Mouse (Mus musculus) embryonic facial prominence, embryonic 12.5 days (tissue): ENCODE measurements around the gene Pdcd7. TPM values are rescaled to one million over a fixed set of nuclear protein-coding genes. Genes with fewer than 3 reads are reported as not detected.

Experiments
- ATAC-seq: fragments of 200-750 bp; cut with Nextera tagmentation; 2 replicates; pipeline ENCODE4 v1.8.0; 2017; ENCODE audit not compliant: insufficient number of reproducible peaks, insufficient read depth, low FRiP score, low TSS enrichment
- H3K27ac ChIP-seq: fragments of 300-500 bp; sonication (generic); 2 replicates; pipeline ENCODE4 v1.5.1; 2016; ENCODE audit warnings: mild to moderate bottlenecking
- H3K27me3 ChIP-seq: fragments of 300-500 bp; sonication (generic); 2 replicates; pipeline ENCODE4 v1.6.1; 2016; ENCODE audit warnings: mild to moderate bottlenecking, moderate library complexity
- H3K36me3 ChIP-seq: fragments of 300-500 bp; sonication (generic); 2 replicates; pipeline ENCODE4 v1.6.1; 2016; ENCODE audit warnings: mild to moderate bottlenecking
- H3K4me1 ChIP-seq: fragments of 300-500 bp; sonication (generic); 2 replicates; pipeline ENCODE4 v1.6.1; 2016
- H3K4me2 ChIP-seq: fragments of 300-500 bp; sonication (generic); replicated peaks from 2 replicates; pipeline ENCODE4 v1.6.1; 2016; ENCODE audit warnings: mild to moderate bottlenecking, moderate library complexity
- H3K4me3 ChIP-seq: fragments of 300-500 bp; sonication (generic); 2 replicates; pipeline ENCODE4 v1.5.1; 2016; ENCODE audit warnings: mild to moderate bottlenecking
- H3K9ac ChIP-seq: fragments of 300-500 bp; sonication (generic); 2 replicates; pipeline ENCODE4 v1.6.1; 2016; ENCODE audit warnings: mild to moderate bottlenecking, moderate library complexity
- H3K9me3 ChIP-seq: fragments of 300-500 bp; sonication (generic); 2 replicates; pipeline ENCODE4 v1.6.1; 2016; ENCODE audit warnings: mild to moderate bottlenecking, moderate library complexity
- WGBS: fragments of 180-500 bp; shearing (Covaris S2); methylation state at CpG from one replicate; pipeline ENCODE4 v1.1.7; 2016; 5-methylcytosine and 5-hydroxymethylcytosine counted together
- polyA plus RNA-seq: library from polyadenylated mRNA; unstranded; fragments of >200 nt; fragmentation: Nextera tagmentation; extraction: Ambion mirVana; gene quantifications from 2 replicates; pipeline ENCODE4 v1.2.1, GENCODE M21; 2016

Pdcd7 gene
- polyA plus RNA-seq, 1 experiment from 2014 or later: 17.1 TPM

DNA sequence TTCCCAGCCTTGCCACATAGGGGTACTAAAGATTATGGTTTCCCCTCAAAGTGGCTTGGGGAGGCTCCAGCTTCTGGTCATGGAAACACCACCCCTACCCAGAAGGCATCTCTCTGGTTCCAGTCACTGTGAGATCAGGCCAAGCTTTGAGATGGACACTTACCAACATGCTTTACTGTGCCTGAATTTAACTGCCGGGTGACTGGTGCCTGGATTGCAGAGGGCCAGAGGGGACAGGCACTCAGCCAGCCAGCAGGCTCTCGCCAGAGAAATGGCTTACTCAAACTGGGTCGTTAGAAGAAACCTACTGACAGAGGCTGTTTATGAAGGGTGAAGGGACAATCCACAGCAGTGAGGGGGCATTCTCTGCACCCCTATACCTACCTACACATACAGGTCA lies 38.4 kb downstream of the Pdcd7 start:
- H3K9me3 ChIP-seq: no peaks in the 10 kb centered on the region
- 55% methylated on average over 3 of the region's 3 CpGs for WGBS
- H3K9ac ChIP-seq: no peak overlapping the region
- H3K27ac ChIP-seq: no peak overlapping the region
- no peaks in the 10 kb centered on the region for H3K4me1 ChIP-seq
- peaks cover 4% of the 10 kb centered on the region; the same call in 1 of the 2 replicates for H3K27me3 ChIP-seq
- no peak overlapping the region for H3K4me3 ChIP-seq
- ATAC-seq: no peak
- H3K4me2 ChIP-seq: no peak overlapping the region
- H3K36me3 ChIP-seq: no peaks in the 10 kb centered on the region

DNA sequence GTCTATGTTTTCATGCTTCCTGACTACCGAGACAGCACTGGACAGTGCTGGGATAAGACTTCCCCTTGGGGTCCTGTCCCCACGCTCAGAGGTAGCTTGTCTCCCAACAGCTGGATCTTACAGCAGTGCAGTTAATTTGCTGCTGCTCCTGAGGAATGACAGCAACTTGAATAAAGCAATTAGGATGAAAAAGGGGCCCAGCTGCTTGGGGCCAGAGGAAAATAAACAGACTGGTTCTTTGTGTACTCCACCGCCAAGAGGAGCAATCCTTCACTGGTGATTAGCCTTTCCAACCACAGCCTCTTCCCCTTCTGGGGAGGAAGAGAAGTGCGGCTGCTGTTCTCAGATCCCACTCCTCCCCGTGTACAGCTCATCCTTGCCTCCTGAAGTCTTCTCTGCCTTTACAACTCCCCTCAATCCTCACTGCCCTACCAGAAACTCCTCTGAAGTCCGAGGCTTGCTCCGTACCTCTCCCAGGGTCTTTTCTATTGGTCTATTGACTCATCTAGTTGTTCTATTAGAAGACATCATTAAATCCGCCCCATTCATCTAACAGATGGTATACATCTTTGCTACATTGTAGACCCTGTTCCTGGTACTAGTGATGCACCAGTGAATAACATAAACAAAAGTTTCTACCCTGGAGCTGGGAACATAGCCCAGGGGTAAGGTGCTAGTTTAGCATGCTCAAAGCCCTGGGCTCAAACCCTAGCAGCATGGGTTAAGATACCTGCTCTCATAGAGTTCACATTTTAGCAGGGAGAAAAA lies 40.7 kb downstream of the Pdcd7 start:
- no peak overlapping the region for H3K4me3 ChIP-seq
- no peak for ATAC-seq
- H3K9ac ChIP-seq: no peak overlapping the region
- H3K27me3 ChIP-seq: peaks cover 27% of the 10 kb centered on the region
- no peak overlapping the region for H3K27ac ChIP-seq
- H3K4me1 ChIP-seq: no peaks in the 10 kb centered on the region
- WGBS: 28% methylated on average over 8 of the region's 8 CpGs
- H3K9me3 ChIP-seq: no peaks in the 10 kb centered on the region
- H3K4me2 ChIP-seq: no peak overlapping the region
- no peaks in the 10 kb centered on the region for H3K36me3 ChIP-seq

DNA sequence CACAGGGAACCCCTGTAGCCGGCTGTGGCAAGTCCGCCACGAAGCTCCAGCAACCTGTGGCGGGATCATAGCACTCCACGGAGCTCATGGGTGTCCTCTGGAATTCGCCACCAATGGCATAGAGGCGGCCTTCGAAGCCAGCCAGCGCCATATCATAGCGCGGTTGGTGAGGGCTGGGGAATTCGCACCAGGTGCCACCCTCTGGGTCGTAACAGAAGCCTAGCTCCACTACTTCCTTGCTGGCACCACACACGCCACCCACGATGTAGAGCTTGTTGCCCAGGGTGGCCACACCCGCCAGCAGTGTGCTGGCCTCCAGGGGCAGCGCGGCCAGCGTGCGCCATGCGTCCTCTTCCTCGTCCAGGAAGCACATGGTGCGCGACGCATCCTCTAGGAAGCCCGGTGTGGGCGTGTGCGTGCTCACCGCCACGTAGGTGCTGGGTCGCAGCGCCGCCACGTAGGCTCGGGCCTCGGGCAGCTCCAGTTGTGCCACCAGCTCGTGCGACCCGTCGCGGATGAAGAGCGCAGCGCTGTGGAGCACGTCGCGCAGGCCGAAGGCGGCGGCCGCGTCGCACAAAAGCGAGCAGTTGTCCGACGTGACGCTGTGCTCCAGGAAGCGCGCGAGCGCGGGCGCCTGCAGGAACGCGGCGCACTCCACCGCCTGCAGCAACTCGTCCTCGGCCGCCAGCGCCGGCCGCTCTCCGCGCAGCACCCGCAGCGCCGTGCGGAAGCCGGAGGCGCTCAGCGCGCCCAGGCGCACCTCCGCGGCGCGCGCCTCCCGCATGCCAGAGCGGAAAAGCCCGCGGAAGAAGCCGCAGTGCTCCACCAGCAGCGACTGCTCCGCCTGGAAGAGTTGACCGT lies 45.1 kb downstream of the Pdcd7 start:
- Histone ChIP-seq H3K4me3 (peak overlapping the region; percentile 51), H3K9ac (peak overlapping the region; percentile 60), H3K4me2 (peak overlapping the region; percentile 67), H3K27me3 (peaks cover 46% of the 10 kb centered on the region), H3K4me1 (no peaks in the 10 kb centered on the region), H3K36me3 (no peaks in the 10 kb centered on the region), H3K9me3 (no peaks in the 10 kb centered on the region), H3K27ac (no peak overlapping the region)
- 16% methylated on average over 96 of the region's 96 CpGs for WGBS
- no peak for ATAC-seq

DNA sequence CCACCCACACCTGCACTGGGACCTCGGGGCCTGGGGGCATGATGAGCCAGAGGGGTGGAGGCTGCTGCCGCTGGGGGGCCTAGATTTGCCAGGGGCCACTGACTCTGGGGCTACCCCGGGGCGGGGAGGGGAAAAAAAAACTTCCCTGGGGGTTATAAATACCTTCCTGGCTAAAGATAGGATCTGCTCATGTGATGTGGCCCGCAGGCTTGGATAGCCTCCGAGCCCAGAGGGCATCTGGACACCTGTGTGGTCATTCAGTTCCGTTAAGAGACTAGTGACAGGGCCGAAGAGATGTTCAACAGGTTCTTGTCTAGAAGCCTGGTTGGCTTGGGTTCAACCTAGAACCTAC lies 45.7 kb downstream of the Pdcd7 start, which contains the start of gene Kbtbd13:
Gene Kbtbd13 (minus strand): TSS at position 40 of the 352 bp plus-strand sequence.
- H3K4me3 ChIP-seq: peak within 1 kb of the TSS; percentile 51
- H3K9ac ChIP-seq: peak within 1 kb of the TSS; percentile 60
- 40% methylated on average over 8 of the region's 8 CpGs for WGBS
- H3K27me3 ChIP-seq: peaks cover 46% of the 10 kb centered on the region
- no peaks in the 10 kb centered on the region for H3K36me3 ChIP-seq
- no peaks in the 10 kb centered on the region for H3K4me1 ChIP-seq
- H3K9me3 ChIP-seq: no peaks in the 10 kb centered on the region
- ATAC-seq: no peak
- H3K27ac ChIP-seq: no peak within 1 kb of the TSS
- H3K4me2 ChIP-seq: peak within 1 kb of the TSS; percentile 67

DNA sequence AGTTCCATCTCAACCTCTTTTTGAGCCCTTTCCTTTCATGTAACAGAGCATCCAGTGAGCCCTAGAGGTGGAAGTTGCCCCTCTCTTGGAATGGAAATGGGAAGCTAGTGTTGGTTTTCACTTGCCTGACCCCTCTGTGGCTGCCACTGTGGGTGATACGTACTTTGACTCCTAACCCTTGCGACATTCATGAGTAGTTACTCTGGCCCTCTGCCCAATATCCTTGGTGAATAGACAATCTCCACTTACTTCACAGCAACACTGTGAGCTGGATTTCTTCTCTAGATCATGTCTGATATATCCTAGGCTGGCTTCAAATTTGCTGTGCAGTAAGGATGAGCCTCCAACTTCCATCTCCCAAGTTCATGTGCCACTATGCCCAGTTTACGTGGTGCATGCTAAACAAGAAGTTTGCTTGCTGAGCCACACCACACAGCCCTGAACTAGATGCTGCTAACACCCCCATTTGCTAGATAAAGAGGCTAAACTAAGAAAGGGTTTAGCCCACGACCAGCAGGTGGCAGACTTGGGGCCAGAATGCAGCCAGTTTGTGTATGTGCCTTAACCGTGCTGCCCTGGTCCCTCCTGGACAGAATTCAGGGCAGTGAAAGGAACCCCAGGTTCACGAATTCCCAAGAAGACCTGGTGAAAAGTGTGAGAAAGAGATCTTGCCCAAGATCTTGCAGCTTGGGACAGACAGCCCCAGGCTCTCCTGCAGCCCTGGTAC lies 46.9 kb downstream of the Pdcd7 start:
- H3K4me2 ChIP-seq: no peak overlapping the region
- H3K36me3 ChIP-seq: no peaks in the 10 kb centered on the region
- no peak overlapping the region for H3K4me3 ChIP-seq
- no peak overlapping the region for H3K9ac ChIP-seq
- H3K27ac ChIP-seq: no peak overlapping the region
- no peak for ATAC-seq
- H3K9me3 ChIP-seq: no peaks in the 10 kb centered on the region
- WGBS: 30% methylated on average over 6 of the region's 6 CpGs
- H3K4me1 ChIP-seq: no peaks in the 10 kb centered on the region
- H3K27me3 ChIP-seq: peaks cover 46% of the 10 kb centered on the region

DNA sequence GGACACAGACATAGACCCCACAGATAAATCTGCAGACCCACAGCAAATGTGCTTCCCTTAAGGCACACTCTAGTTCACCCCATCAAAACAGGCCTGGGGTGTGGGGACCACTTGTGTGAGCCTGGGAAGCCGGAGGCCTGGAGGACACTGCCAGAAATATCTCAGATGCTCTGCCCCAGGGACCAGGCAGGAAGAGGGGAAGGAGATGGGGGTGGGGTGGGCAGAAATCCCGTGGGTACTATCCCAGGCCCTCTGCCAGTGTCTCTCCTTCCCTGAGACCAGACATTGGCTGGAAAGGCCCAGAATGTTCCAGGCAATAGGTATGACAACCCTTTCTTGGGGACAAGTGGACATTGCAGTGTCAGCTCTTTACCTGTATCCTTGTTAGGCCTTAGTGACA lies 47.7 kb downstream of the Pdcd7 start:
- Histone ChIP-seq H3K27ac (no peak overlapping the region), H3K9me3 (no peaks in the 10 kb centered on the region), H3K4me1 (peaks cover 4% of the 10 kb centered on the region; the same call in 1 of the 2 replicates), H3K4me3 (no peak overlapping the region), H3K36me3 (no peaks in the 10 kb centered on the region), H3K9ac (no peak overlapping the region), H3K27me3 (peaks cover 43% of the 10 kb centered on the region), H3K4me2 (no peak overlapping the region)
- WGBS: 44% methylated on average over 2 of the region's 2 CpGs
- no peak for ATAC-seq

DNA sequence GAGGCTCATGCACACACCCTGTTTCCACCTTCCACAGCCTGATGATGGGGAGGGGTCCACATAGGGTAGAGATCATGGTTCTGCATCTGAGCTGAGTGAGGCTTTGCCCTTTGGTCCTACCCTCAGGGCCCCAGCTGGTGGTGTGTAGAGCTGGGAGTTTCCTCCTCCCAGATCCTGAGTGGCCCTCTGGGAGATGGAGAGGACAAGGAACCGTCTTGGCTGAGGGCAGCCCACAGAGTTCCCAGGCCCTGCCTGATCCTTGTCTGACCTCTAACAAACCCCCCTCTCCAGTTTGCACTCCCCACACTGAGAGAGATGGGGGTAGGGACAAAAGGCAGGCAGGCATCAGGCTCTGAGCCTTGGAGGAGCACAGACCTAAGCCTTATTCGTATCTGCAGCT lies 48.5 kb downstream of the Pdcd7 start:
- 45% methylated on average over 2 of the region's 2 CpGs for WGBS
- Histone ChIP-seq H3K9me3 (no peaks in the 10 kb centered on the region), H3K9ac (no peak overlapping the region), H3K4me2 (no peak overlapping the region), H3K4me1 (peaks cover 4% of the 10 kb centered on the region; the same call in 1 of the 2 replicates), H3K27me3 (peaks cover 41% of the 10 kb centered on the region), H3K27ac (no peak overlapping the region), H3K36me3 (no peaks in the 10 kb centered on the region), H3K4me3 (no peak overlapping the region)
- ATAC-seq: no peak

DNA sequence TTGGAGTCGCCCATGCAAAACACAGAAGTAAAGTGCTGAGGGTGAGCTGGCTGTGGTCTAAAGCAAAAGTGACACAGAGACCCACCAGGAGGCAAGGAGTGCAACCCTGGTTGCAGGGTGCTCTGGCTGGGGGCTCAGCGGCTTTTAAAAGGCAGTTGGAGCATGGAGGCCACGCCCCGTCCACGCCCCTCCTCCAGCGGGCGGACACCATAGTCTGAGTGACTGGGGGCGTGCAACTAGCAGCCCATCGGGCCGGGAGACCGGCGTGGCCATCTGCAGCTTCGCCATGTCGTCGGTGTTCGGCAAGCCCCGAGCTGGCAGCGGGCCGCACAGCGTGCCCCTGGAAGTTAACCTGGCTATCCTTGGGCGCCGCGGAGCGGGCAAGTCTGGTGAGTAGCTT lies 52.4 kb downstream of the Pdcd7 start, which contains the start of gene Rasl12:
Gene Rasl12 (plus strand): TSS at position 228 of the 400 bp plus-strand sequence.
- ATAC-seq: peak; percentile 67; the same call in 1 of the 2 replicates
- no peak within 1 kb of the TSS for H3K27ac ChIP-seq
- H3K4me1 ChIP-seq: peaks cover 4% of the 10 kb centered on the region; the same call in 1 of the 2 replicates
- 0 out of 2 replicates have a peak, but pooled peaks cover 5% of the 10 kb centered on the region for H3K27me3 ChIP-seq
- H3K4me3 ChIP-seq: peak within 1 kb of the TSS; percentile 48
- H3K36me3 ChIP-seq: no peaks in the 10 kb centered on the region
- H3K9me3 ChIP-seq: no peaks in the 10 kb centered on the region
- under 1% methylated on average over 24 of the region's 24 CpGs for WGBS
- H3K4me2 ChIP-seq: peak within 1 kb of the TSS; percentile 69
- peak within 1 kb of the TSS; percentile 38 for H3K9ac ChIP-seq

DNA sequence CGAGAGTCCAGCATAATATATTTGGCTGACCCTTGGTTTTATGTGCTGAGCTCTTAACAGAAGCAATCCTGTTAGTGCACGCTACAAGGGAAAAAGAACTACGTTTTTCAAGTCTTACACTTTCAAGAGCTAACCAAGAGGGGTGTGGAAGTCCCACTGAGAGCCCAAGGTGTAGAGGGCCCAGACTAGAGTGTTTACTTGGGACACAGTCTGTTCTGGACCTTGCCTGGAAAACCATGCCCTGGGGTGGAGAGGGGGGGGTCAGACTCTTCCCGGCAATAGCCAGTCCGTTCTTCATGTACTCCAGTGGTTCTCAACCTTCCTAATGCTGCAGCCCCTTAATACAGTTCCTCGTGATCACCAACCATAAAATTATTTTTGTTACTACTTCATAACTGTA lies 54.0 kb downstream of the Pdcd7 start:
- Histone ChIP-seq H3K27ac (no peak overlapping the region), H3K4me1 (peaks cover 4% of the 10 kb centered on the region; the same call in 1 of the 2 replicates), H3K27me3 (no peaks in the 10 kb centered on the region), H3K9ac (no peak overlapping the region), H3K4me3 (no peak overlapping the region), H3K36me3 (no peaks in the 10 kb centered on the region), H3K9me3 (no peaks in the 10 kb centered on the region), H3K4me2 (no peak overlapping the region)
- WGBS: 88% methylated on average over 6 of the region's 6 CpGs
- ATAC-seq: no peak

DNA sequence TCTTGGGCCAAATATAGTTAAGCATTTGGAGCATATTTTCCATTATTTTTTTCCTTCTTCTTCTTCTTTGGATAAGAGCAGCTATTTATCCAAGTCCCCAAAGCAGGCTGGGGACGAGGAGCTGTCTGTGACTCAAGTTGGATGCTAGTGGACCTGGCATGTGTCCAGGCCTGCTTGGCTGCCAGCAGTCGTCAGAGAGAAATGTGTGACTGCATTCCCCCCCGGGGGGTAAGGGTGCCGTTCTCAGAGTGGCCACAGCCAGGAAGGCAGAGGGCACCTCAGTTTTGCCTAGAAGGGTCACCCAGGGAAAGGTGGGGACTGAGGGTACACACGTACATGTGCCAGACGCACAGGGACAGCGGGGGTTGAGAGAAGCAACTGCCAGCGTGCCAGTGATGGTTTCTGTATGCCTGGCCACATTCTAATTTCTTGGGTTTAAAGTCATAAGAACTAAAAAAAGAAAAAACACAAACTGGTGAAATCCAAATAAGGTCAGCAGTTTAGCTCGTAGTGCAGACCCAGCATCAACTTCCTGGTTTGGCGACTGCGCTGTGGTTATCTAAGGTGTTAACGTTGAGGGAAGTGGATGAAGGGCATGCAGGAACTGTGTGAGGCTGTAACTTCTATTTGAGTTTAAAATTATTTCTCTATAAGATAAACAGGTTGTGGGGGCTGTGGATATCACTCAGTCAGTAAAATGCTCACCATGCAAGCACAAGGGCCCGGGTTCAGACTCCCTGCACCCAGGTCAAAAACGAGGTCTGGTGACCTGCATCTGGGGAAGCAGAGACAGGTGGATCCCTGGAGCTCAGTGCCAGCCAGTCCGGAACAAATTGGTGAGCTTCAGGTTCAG lies 58.7 kb downstream of the Pdcd7 start:
- Histone ChIP-seq H3K27ac (no peak overlapping the region), H3K4me2 (no peak overlapping the region), H3K36me3 (no peaks in the 10 kb centered on the region), H3K4me3 (no peak overlapping the region), H3K9me3 (no peaks in the 10 kb centered on the region), H3K4me1 (no peaks in the 10 kb centered on the region), H3K9ac (no peak overlapping the region), H3K27me3 (no peaks in the 10 kb centered on the region)
- 76% methylated on average over 15 of the region's 15 CpGs for WGBS
- no peak for ATAC-seq

DNA sequence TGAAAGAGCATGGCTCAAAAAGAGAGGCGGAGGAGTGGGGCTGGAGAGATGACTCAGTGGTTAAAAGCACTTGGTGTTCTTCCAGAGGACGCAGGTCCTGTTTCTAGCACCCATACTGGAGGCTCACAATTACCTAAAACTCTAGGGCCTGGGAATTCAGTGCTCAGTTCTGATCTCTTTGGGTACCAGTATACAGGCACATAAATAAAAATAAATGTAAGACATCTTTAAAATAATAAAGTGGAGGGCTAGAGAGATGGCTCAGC lies 59.2 kb downstream of the Pdcd7 start:
- Histone ChIP-seq H3K27ac (no peak overlapping the region), H3K4me2 (no peak overlapping the region)
- WGBS: 80% methylated on average over 2 of the region's 2 CpGs

More for the DNA sequence above, 59.2 kb downstream of the Pdcd7 start:
- H3K4me1 ChIP-seq: no peaks in the 10 kb centered on the region
- H3K9ac ChIP-seq: no peak overlapping the region
- H3K4me3 ChIP-seq: no peak overlapping the region
- H3K27me3 ChIP-seq: no peaks in the 10 kb centered on the region
- no peaks in the 10 kb centered on the region for H3K9me3 ChIP-seq
- no peaks in the 10 kb centered on the region for H3K36me3 ChIP-seq
- ATAC-seq: no peak
